Mouse (Mus musculus) cortical plate, adult 2 months (tissue): ENCODE measurements around the gene Gpm6b.

ENCODE experiments used
- CTCF ChIP-seq: fragments of 200-500 bp; IDR thresholded peaks from 2 replicates; pipeline ENCODE4 v1.5.1; 2011; ENCODE audit warnings: mild to moderate bottlenecking, control low read depth, low read length; ENCODE audit not compliant: insufficient read depth; ENCODE audit errors: extremely low read depth
- POLR2A ChIP-seq: fragments of 200-500 bp; IDR thresholded peaks from 2 replicates; pipeline ENCODE4 v1.6.1; 2011; ENCODE audit warnings: mild to moderate bottlenecking, low read length, control low read depth; ENCODE audit not compliant: insufficient read depth; ENCODE audit errors: extremely low read depth

DNA sequence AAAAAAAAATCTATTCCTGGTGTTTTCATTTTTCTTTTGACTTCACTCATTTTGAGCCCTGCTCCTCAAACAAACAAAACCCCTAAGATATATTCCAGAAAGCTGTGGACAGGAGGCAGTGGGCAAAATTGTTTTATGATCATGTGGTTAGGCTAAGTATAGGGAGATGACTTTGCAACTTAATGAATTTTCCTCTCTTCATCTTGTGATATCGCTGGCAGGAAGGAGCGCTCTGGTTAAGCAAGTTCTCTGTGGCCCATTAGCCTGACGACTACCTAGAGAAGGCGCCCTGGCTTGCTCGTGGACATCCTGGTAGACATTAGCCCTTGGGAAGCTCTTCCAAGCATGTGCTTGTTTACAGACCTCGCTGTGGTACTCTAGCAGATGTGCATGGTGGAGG is 103.1 kb downstream of the Gpm6b start:
- TF ChIP-seq POLR2A (no peak), CTCF (no peak)
